Mouse (Mus musculus) heart, postnatal 0 days (tissue): ENCODE results near the gene Pfdn4.
"Not testable (repeated sequence)": the region's sequence is repeated elsewhere in the genome, so short reads cannot be mapped to it uniquely, and the experiment has no call there.

ENCODE experiments used
- CTCF ChIP-seq: IDR thresholded peaks from 2 replicates; pipeline ENCODE4 v1.5.1; 2016; ENCODE audit warnings: antibody characterized with exemption, control low read depth, low read depth
- EP300 ChIP-seq: IDR thresholded peaks from 2 replicates; pipeline ENCODE4 v1.6.1; 2016; ENCODE audit warnings: antibody characterized with exemption, low read depth

DNA sequence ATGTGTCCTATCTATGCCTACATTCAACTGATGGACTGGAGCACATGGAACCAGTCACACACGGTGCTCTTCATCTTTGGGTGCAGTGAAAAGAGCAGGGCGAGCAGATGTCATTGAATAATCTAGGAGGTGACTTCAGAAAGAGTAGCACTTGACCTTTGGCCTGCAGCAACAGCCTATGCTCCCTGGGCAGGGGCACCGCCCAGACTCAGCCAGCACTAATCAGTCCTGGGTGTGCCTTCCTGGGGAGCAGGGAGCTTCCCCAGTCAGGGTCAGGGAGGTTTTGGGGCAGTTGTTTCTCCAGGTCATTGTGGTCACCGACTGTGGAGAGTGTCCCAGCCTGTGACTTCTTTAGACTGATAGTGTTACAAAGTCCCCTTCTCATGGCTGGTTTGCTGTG lies 42.4 kb upstream of the Pfdn4 start:
- not testable (repeated sequence) for TF ChIP-seq CTCF, EP300
